Mouse (Mus musculus) MN1 (cell line): ENCODE data around the gene Rtn3.

Experiments
- DNase-seq: peaks from one replicate; pipeline ENCODE4 v3.0.0-alpha.2; 2016; ENCODE audit warnings: low spot score

The Rtn3 gene

GRCm38 (mm10) chr19:7487680-7488079, 4.6 kb upstream of the Rtn3 start:
- DNase-seq = no peak

- peak; percentile 55 for DNase-seq
Measured at GRCm38 (mm10) chr19:7484076-7484475, 995 bp upstream of the Rtn3 start.

- peak; percentile 67 for DNase-seq
Measured at GRCm38 (mm10) chr19:7483512-7483882, 416 bp upstream of the Rtn3 start.

DNA sequence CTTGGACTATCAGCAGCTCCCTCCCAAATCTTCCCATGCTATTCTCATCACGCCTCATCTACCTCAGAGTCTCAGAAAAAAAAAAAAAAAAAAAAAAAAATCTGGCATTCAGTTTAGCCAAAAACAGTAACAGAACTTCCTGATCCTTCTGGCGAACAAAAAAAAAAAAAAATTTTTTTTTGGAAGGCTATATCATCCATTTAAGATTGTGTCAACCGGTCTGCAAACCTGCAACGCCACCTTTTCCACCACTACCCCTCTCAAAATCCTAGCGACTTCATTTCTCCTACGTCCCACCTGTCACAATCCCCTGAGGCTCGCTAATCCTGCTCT, 849 bp downstream of the Rtn3 start:
- peak; percentile 40 for DNase-seq

DNA sequence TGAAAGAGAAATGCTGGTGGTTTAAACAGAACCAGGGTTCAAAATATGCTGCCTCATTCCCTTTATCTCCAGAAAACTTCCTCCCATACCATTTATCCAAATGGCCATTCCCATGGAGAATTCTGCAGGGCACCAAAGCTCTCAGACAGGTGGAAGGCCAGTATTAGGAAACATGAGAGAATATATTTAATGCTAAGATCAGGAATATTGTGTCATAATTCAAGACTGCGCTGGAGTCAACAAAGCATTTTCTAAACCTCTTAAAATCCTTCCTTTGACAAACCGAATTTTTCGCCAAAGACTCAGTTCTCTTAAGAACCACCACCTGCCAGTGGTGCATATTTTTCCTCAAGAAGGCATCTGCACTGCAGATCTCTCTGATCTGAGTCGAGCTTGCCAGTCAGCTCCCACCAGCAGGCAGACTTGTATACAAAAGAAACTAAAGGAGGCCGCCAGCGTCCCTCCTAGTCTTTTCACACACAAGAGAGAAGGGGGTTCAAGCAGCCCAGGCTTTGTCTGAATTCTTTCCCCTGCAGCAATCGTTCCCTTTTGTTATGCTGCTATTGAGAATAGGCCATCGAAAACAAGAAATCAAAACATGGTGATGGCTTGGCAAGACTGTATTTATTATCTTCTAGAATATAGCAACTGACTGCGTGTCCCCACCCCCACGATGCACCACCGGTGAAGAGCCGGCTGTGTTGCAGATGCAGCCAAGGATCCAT, 1.4 kb downstream of the Rtn3 start:
- DNase-seq = peak; percentile 15

GRCm38 (mm10) chr19:7479751-7480248, 3.3 kb downstream of the Rtn3 start:
- DNase-seq = no peak

DNA sequence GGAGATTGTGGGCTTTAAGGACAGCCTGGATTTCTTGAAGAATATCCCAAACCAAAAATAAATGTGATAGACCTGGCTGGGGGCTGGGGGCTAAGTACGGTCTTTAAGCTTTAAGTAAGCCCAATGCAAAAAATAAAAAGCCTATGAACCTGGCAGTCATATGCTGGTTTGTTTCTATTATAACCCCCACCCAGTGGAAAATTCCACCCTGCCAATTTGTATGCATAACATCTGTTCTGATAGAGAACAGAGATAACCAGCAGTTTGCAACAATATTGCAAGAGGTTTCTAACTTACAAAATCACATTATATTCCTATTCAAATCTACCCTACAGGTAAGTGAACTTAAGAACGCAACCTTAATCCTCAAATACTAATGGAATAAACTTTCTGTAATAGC, 12.4 kb downstream of the Rtn3 start:
- DNase-seq = no peak

GRCm38 (mm10) chr19:7467915-7468314, 15.2 kb downstream of the Rtn3 start:
- DNase-seq = no peak

DNA sequence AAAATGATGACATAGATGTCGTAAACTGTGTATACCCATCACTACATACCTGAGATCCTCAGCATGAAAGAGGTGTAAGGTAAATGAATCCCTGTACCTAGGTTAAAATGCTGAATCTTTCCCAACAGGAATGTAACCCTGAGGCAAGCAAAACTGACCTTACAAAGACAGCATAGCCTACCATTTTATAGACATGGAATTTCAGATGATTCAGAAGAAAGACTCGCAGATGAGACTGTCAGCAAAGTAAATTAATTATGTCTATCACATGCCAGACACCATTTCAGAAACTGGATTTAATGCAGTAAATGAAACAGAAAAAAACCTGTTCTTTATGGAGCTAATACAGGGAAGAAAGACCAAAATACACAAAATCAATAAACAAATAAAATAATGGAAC, 23.7 kb downstream of the Rtn3 start:
- no peak for DNase-seq

- no peak for DNase-seq
Measured at GRCm38 (mm10) chr19:7458901-7459300, 24.2 kb downstream of the Rtn3 start.

- no peak for DNase-seq
Measured at GRCm38 (mm10) chr19:7456803-7457202, 26.3 kb downstream of the Rtn3 start.

GRCm38 (mm10) chr19:7445596-7445995, 37.5 kb downstream of the Rtn3 start:
- no peak for DNase-seq

- no peak for DNase-seq
Measured at GRCm38 (mm10) chr19:7445105-7445504, 38.0 kb downstream of the Rtn3 start.

GRCm38 (mm10) chr19:7441493-7441892, 41.6 kb downstream of the Rtn3 start:
- peak; percentile 38 for DNase-seq

GRCm38 (mm10) chr19:7438295-7438694, 44.8 kb downstream of the Rtn3 start:
- DNase-seq = no peak

DNA sequence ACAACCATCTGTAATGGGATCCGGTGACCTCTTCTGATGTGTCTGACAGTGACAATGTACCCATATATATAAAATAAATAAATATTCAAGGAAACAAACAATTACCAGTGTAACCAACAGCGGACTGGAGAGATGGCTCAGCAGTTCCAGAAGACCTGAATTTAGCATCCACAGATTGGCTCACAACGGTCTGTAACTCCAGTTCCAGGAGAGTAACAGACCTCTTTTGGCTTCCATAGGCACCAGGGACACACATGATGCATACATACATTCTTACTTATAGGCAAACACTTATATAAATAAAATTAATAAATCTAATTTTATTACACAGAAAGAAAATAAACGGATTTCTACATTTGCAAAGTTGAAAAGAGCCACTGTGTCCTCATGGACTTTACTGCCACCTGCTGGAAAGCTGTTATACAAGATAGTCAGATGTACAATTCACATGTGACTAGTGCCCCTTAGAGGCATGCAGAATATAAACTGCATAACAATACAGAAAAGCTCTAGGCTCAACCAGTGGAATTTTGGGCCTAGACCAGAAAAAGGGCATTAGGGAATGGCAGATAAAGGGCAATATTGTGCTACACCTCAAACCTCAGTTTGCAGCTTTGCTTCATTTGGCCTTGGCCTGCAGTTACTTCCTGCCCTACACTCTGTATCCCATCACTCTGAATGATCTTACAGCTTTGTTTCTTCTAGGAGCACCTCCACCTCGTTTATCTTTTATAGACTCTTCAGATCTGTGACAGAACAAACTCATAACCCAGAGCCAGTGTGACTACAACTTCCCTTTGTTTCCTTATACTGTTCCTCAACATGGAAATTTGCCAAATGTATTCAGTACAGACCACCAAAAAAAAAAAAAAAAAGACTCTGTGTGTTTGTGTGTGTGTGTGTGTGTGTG, 46.8 kb downstream of the Rtn3 start:
- peak; percentile 71 for DNase-seq

- DNase-seq = no peak
Measured at GRCm38 (mm10) chr19:7434887-7435286, 48.2 kb downstream of the Rtn3 start.

DNA sequence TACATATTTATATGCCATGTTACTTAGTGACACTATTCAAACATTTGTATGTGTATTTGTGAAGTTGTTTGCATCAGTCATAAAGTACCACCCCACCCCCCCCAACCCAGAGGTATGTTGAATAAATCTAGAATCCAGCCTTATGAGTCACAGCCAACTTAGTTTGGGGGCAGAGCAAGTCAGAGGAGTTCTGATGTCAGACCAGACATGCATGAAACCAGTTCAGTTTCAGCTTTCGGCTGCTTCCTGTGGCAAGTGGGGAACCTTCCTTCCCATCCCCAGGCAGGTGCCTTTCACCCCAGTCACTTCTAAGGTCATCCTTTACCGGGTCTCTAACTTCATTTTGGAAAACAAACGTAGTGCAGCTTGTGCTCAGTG, 57.7 kb downstream of the Rtn3 start:
- no peak for DNase-seq

DNA sequence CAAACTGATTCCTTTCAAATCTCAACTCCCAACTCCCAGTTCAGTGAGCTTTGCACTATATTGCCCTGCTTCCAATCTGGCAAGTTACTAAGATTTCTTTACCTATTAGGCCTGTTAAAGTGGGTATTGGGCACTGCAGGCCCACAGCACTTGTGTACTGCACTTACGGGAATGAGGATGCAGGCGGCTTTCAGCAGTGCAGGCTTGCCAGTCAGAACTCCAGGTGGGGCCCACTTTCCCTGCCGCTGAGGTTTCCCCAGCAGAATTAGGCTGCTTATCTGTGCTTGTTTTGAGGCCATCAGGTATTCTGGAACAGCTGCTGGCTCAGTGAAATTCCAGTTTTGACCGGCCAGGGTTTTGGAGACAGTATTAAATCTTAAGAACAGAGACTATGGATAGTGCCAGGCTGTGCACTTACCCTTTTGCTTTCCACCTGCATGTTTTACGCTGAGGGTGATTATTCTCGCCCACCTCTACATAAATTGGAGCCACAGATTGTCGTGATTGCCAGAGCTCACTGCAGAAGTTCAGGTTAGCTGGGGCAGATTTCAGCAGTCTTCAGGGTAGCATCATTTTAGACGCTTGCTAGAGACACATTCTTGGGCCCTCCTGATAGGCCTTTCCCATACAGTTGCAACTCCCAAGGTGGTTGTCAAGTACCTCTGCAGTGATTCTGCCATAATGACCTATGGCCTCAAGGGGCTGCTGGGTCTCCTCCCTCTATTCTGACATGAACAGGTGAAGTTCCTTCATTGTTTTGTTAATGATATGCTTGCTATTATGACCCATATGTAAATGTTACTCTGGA, 58.3 kb downstream of the Rtn3 start:
- DNase-seq = no peak

- DNase-seq = no peak
Measured at GRCm38 (mm10) chr19:7424131-7424530, 59.0 kb downstream of the Rtn3 start.

- DNase-seq = no peak
Measured at GRCm38 (mm10) chr19:7423656-7424030, 59.4 kb downstream of the Rtn3 start.

- DNase-seq = peak; percentile 81
Measured at GRCm38 (mm10) chr19:7423028-7423655, 59.9 kb downstream of the Rtn3 start.
